Mouse (Mus musculus) C2C12 (cell line): ENCODE data around the gene Fars2.

ENCODE experiments used
- CEBPB ChIP-seq: IDR thresholded peaks from one replicate; pipeline ENCODE4 v1.6.1; 2011; ENCODE audit warnings: low read depth, mild to moderate bottlenecking, control low read depth, moderate library complexity
- CTCF ChIP-seq: IDR thresholded peaks from one replicate; pipeline ENCODE4 v1.5.1; 2011; ENCODE audit not compliant: control insufficient read depth, insufficient read depth, insufficient read length
- MAX ChIP-seq: IDR thresholded peaks from one replicate; pipeline ENCODE4 v1.6.1; 2011; ENCODE audit warnings: mild to moderate bottlenecking, control low read depth
- USF1 ChIP-seq: IDR thresholded peaks from one replicate; pipeline ENCODE4 v1.6.1; 2011; ENCODE audit warnings: low read depth, mild to moderate bottlenecking, control low read depth, moderate library complexity

GRCm38 (mm10) chr13:36495980-36496379 is 378.8 kb downstream of the Fars2 start:
- no peak for TF ChIP-seq CTCF
- no peak for TF ChIP-seq USF1
- TF ChIP-seq CEBPB, result no peak
- TF ChIP-seq MAX, result no peak
